Mouse (Mus musculus) liver, embryonic 15.5 days (tissue): ENCODE measurements around the gene Olfr668. TPM values are rescaled to one million over a fixed set of nuclear protein-coding genes. Genes with fewer than 3 reads are reported as not detected.
"Not testable (repeated sequence)": the region's sequence is repeated elsewhere in the genome, so short reads cannot be mapped to it uniquely, and the experiment has no call there.

Source experiments
- ATAC-seq: fragments of 200-750 bp; cut with Nextera tagmentation; 2 replicates; pipeline ENCODE4 v1.8.0; 2017; ENCODE audit warnings: moderate number of reproducible peaks, mild to moderate bottlenecking, moderate library complexity; ENCODE audit not compliant: insufficient read depth
- H3K27ac ChIP-seq: fragments of 300-500 bp; sonication (generic); replicated peaks from 2 replicates; pipeline ENCODE4 v1.5.1; 2015; ENCODE audit warnings: mild to moderate bottlenecking, inconsistent platforms
- H3K27me3 ChIP-seq: fragments of 300-500 bp; sonication (generic); 2 replicates; pipeline ENCODE4 v1.6.1; 2015; ENCODE audit warnings: mild to moderate bottlenecking, inconsistent platforms
- H3K36me3 ChIP-seq: fragments of 300-500 bp; sonication (generic); replicated peaks from 2 replicates; pipeline ENCODE4 v1.6.1; 2015; ENCODE audit warnings: moderate library complexity, mild to moderate bottlenecking, inconsistent platforms
- H3K4me1 ChIP-seq: fragments of 300-500 bp; sonication (generic); replicated peaks from 2 replicates; pipeline ENCODE4 v1.6.1; 2015; ENCODE audit warnings: inconsistent platforms
- H3K4me2 ChIP-seq: fragments of 300-500 bp; sonication (generic); 2 replicates; pipeline ENCODE4 v1.6.1; 2015; ENCODE audit warnings: moderate library complexity, mild to moderate bottlenecking, inconsistent platforms
- H3K4me3 ChIP-seq: fragments of 300-500 bp; sonication (generic); replicated peaks from 2 replicates; pipeline ENCODE4 v1.5.1; 2015; ENCODE audit warnings: mild to moderate bottlenecking, inconsistent platforms
- H3K9ac ChIP-seq: fragments of 300-500 bp; sonication (generic); 2 replicates; pipeline ENCODE4 v1.6.1; 2015; ENCODE audit warnings: moderate library complexity, mild to moderate bottlenecking, inconsistent platforms
- H3K9me3 ChIP-seq: fragments of 300-500 bp; sonication (generic); replicated peaks from 2 replicates; pipeline ENCODE4 v1.6.1; 2016; ENCODE audit warnings: inconsistent platforms
- WGBS: fragments of 180-500 bp; shearing (Covaris S2); methylation state at CpG from one replicate; pipeline ENCODE4 v1.1.7; 2015; ENCODE audit warnings: mixed read lengths; ENCODE audit not compliant: insufficient replicate concordance; 5-methylcytosine and 5-hydroxymethylcytosine counted together
- polyA plus RNA-seq: library from polyadenylated mRNA; unstranded; fragments of >200 nt; fragmentation: Nextera tagmentation; extraction: Ambion mirVana; gene quantifications from 2 replicates; pipeline ENCODE4 v1.2.1, GENCODE M21; 2015

Olfr668 gene
- not detected in 2 replicates for polyA plus RNA-seq

DNA sequence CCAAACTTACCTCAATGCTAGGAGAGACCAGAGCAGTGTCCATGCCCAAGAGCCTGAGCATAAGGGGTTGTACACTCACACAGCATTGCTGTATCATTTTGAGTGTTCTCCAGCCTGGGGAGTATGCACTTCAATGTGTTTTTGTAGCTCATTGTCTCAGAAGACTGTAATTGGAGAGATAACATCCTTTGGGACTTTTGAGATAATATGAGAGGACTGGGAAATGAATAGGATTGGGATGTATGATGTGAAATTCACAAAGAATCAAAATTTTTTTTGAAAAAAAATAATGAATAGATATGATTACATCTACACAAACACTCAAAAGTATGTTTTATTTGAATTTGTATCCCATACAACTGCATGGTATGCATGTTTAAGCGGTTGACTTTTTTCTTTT, at the start of gene Olfr668:
Gene Olfr668, minus strand, starts transcription at position 101 of the 400 bp plus-strand sequence.
- Histone ChIP-seq H3K9ac (no peak within 1 kb of the TSS), H3K36me3 (no peaks in the 10 kb centered on the region), H3K4me1 (no peaks in the 10 kb centered on the region), H3K27me3 (no peaks in the 10 kb centered on the region), H3K9me3 (no peaks in the 10 kb centered on the region), H3K4me2 (no peak within 1 kb of the TSS), H3K27ac (no peak within 1 kb of the TSS), H3K4me3 (no peak within 1 kb of the TSS)
- ATAC-seq = no peak
- WGBS = 44% methylated on average over 1 of the region's 1 CpGs

DNA sequence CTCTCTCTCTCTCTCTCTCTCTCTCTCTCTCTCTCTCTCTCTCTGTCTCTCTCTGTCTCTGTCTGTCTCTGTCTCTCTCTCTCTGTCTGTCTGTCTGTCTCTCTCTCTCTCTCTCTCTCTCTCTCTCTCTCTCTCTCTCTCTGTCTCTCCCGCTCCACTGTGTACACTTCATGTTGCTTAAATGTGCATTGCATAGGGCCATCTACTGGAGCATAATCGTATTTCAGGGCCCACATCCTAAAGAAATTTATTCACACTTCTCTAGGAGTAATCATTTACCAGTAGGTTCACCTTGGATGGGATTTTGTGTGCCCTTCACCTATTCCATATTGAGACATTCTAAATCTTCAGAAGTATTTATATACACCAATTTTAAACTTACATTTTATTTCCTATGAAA, 44.6 kb upstream of the Olfr668 start:
- H3K9me3 ChIP-seq, H3K36me3 ChIP-seq, H3K27me3 ChIP-seq, ATAC-seq, H3K27ac ChIP-seq, H3K4me2 ChIP-seq, H3K4me3 ChIP-seq, H3K4me1 ChIP-seq, H3K9ac ChIP-seq: not testable (repeated sequence)
- 44% methylated on average over 2 of the region's 2 CpGs for WGBS

DNA sequence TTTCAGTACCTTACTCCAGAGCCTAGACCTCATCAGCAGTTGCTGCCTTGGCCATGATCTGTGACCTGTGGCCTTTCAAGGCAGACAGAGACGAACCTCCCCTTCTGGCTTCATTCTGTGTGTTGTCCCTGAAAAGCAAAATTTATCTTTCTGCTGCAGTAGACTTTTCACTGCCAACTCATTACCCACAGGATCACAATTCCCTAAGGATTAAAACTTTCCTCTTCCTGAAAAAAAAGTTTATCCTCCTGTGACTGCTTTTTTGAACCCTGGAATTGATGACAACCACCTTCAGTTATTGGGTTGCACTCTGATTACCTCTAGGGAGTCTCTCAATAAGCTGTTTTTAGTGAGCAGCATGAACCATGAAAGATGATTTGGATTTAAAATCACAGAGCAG, 34.7 kb upstream of the Olfr668 start, which contains the start of gene Olfr670:
Gene Olfr670, minus strand, starts transcription at position 101 of the 400 bp plus-strand sequence.
- Histone ChIP-seq H3K27ac (no peak within 1 kb of the TSS), H3K36me3 (no peaks in the 10 kb centered on the region), H3K4me2 (no peak within 1 kb of the TSS), H3K4me1 (no peaks in the 10 kb centered on the region), H3K4me3 (no peak within 1 kb of the TSS), H3K9ac (no peak within 1 kb of the TSS), H3K9me3 (no peaks in the 10 kb centered on the region), H3K27me3 (no peaks in the 10 kb centered on the region)
- no peak for ATAC-seq
- 19% methylated on average over 1 of the region's 1 CpGs for WGBS

DNA sequence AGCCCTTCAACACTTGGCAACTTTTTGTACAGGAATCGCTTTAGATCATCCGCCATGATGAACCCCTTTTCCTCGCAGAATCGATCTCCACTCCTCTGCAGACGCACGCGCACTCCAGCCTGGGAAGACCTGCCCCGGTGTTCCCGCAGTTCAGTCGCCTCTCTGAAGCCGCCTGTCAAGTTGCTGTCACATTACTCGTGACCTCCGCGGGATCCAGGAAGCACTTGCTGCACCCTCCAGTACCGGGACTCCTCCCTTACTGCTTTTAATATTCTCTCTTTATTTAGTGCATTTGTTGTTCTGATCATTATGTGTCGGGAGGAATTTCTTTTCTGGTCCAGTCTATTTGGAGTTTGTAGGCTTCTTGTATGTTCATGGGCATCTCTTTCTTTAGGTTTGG, 22.4 kb upstream of the Olfr668 start:
- WGBS = 77% methylated on average over 16 of the region's 16 CpGs
- not testable (repeated sequence) for H3K36me3 ChIP-seq, ATAC-seq, H3K4me2 ChIP-seq, H3K4me1 ChIP-seq, H3K27me3 ChIP-seq, H3K9ac ChIP-seq, H3K4me3 ChIP-seq, H3K27ac ChIP-seq, H3K9me3 ChIP-seq

DNA sequence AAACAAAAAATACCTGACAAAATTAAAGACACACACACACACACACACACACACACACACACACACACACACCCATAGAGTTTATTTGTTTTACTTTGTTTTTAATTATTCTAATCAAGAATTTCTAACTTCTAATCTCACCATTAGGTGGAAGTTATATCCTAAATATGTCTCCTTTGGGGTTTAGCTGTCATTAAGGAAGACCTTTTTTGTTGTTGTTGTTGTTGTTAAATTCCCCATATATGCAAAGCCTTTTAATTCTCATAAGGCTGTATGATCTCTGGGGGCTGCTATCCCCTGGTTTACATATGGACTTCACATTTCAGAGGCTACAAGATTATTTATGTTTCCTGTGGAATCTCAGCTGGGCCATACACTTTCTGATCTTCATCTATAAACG, 6.1 kb upstream of the Olfr668 start, which contains the start of gene Olfr669:
Gene Olfr669, plus strand, starts transcription at position 301 of the 400 bp plus-strand sequence.
- Histone ChIP-seq H3K27ac (no peak within 1 kb of the TSS), H3K4me1 (no peaks in the 10 kb centered on the region)
- 67% methylated on average over 1 of the region's 1 CpGs for WGBS

DNA sequence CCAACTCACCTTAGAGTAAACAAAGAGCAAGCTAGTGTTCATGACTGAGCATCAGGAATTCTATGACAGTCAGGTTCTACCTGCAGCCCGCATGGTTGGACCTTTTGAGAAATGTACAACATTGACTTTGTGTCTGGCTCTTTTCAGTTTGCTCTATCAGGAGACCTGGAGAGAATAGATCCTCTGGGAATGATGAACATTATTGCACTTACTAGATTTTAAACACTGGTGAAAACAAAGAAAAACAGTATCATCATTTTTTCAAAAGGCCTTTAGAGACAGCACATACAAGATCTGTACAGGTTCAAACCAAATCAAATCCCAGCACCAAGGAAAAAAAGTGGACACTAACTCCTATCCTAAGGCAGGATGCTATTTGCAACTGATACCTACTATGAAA, 6.5 kb downstream of the Olfr668 start, which contains the start of gene Olfr667:
Gene Olfr667, minus strand, starts transcription at position 101 of the 400 bp plus-strand sequence.
- H3K4me2 ChIP-seq = no peak within 1 kb of the TSS
- no peak within 1 kb of the TSS for H3K9ac ChIP-seq
- no peaks in the 10 kb centered on the region for H3K27me3 ChIP-seq
- no peaks in the 10 kb centered on the region for H3K36me3 ChIP-seq
- no peaks in the 10 kb centered on the region for H3K9me3 ChIP-seq
- H3K4me1 ChIP-seq = no peaks in the 10 kb centered on the region
- 63% methylated on average over 1 of the region's 1 CpGs for WGBS
- no peak within 1 kb of the TSS for H3K27ac ChIP-seq
- H3K4me3 ChIP-seq = no peak within 1 kb of the TSS
- no peak for ATAC-seq

More for the DNA sequence above, 6.1 kb upstream of the Olfr668 start, which contains the start of gene Olfr669:
- no peak for ATAC-seq
- H3K4me2 ChIP-seq = no peak within 1 kb of the TSS
- no peaks in the 10 kb centered on the region for H3K36me3 ChIP-seq
- H3K9ac ChIP-seq = no peak within 1 kb of the TSS
- no peak within 1 kb of the TSS for H3K4me3 ChIP-seq
- no peaks in the 10 kb centered on the region for H3K27me3 ChIP-seq
- no peaks in the 10 kb centered on the region for H3K9me3 ChIP-seq

DNA sequence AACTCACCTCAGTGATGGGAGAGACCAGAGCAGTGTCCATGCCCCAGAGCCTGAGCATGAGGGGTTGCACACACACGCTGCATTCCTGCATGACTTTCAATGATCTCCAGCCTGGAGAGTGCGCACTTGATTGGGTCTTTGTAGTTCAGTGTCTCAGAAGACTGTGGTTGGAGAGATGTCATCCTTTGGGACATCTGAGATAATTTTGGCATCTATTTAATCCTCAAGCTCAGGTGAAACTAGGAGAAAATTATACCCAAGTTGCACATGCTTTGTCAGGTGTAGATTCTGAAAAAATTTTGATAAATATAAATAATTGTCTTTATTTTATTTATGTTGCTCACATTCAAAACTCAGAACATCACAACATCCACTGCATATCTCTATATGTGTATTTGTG, 32.0 kb downstream of the Olfr668 start, which contains the start of gene Olfr666:
Gene Olfr666, minus strand, starts transcription at position 101 of the 400 bp plus-strand sequence.
- H3K27ac ChIP-seq = no peak within 1 kb of the TSS
- no peaks in the 10 kb centered on the region for H3K9me3 ChIP-seq
- WGBS = 64% methylated on average over 2 of the region's 2 CpGs
- H3K9ac ChIP-seq = no peak within 1 kb of the TSS
- H3K27me3 ChIP-seq = no peaks in the 10 kb centered on the region
- no peak within 1 kb of the TSS for H3K4me3 ChIP-seq
- no peak for ATAC-seq
- H3K4me2 ChIP-seq = no peak within 1 kb of the TSS
- H3K36me3 ChIP-seq = no peaks in the 10 kb centered on the region
- H3K4me1 ChIP-seq = no peaks in the 10 kb centered on the region

DNA sequence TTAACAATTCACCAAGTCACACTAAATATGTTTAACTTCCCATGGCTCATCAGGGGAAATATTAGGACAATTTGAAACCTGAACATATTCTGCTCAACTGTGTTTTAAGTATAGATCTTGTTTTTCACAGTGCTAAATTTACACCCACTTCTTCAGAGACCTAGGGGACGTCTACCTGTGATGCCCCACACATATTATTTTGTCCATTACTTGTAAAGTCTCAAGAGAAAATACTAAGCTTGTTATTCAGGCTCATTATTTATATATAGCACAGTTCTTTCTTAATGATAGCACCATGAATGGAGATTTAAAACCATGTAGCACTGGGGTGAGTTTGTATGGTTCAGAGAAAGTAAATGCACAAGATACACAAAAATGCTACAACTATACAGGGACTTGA, 50.1 kb downstream of the Olfr668 start, which contains the start of gene Olfr665:
Gene Olfr665, plus strand, starts transcription at position 301 of the 400 bp plus-strand sequence.
- H3K9me3 ChIP-seq = no peaks in the 10 kb centered on the region
- no peaks in the 10 kb centered on the region for H3K4me1 ChIP-seq
- WGBS = 20% methylated on average over 1 of the region's 1 CpGs
- H3K36me3 ChIP-seq = no peaks in the 10 kb centered on the region
- H3K4me3 ChIP-seq = no peak within 1 kb of the TSS
- H3K27me3 ChIP-seq = no peaks in the 10 kb centered on the region
- no peak within 1 kb of the TSS for H3K4me2 ChIP-seq
- H3K9ac ChIP-seq = no peak within 1 kb of the TSS
- H3K27ac ChIP-seq = no peak within 1 kb of the TSS
- no peak for ATAC-seq

Other genes starting within 250 kb of the Olfr668 start
- gene Olfr661, start 241.6 kb downstream of the Olfr668 start, polyA plus RNA-seq = not detected in 2 replicates
- not detected in 2 replicates for gene Usp17le, start 150.6 kb downstream of the Olfr668 start, polyA plus RNA-seq
- gene Usp17lb, start 85.5 kb downstream of the Olfr668 start, polyA plus RNA-seq = not detected in 2 replicates
- gene Usp17la, start 71.0 kb downstream of the Olfr668 start, polyA plus RNA-seq = not detected in 2 replicates
- not detected in 2 replicates for gene Olfr665, start 50.0 kb downstream of the Olfr668 start, polyA plus RNA-seq
- gene Olfr666, start 32.1 kb downstream of the Olfr668 start, polyA plus RNA-seq = not detected in 2 replicates
- not detected in 2 replicates for gene Olfr667, start 6.6 kb downstream of the Olfr668 start, polyA plus RNA-seq
- not detected in 2 replicates for gene Olfr669, start 6.2 kb upstream of the Olfr668 start, polyA plus RNA-seq
- not detected in 2 replicates for gene Olfr670, start 34.6 kb upstream of the Olfr668 start, polyA plus RNA-seq
- gene Olfr671, start 51.1 kb upstream of the Olfr668 start, polyA plus RNA-seq = not detected in 2 replicates
- gene Olfr672, start 74.0 kb upstream of the Olfr668 start, polyA plus RNA-seq = not detected in 2 replicates
- gene Olfr675, start 100.4 kb upstream of the Olfr668 start, polyA plus RNA-seq = not detected in 2 replicates
- gene Olfr676, start 104.6 kb upstream of the Olfr668 start, polyA plus RNA-seq = not detected in 2 replicates
- not detected in 2 replicates for gene Olfr677, start 123.3 kb upstream of the Olfr668 start, polyA plus RNA-seq
- not detected in 2 replicates for gene Olfr678, start 136.4 kb upstream of the Olfr668 start, polyA plus RNA-seq
- gene Olfr679, start 153.1 kb upstream of the Olfr668 start, polyA plus RNA-seq = not detected in 2 replicates
- not detected in 2 replicates for gene Olfr680-ps1, start 164.8 kb upstream of the Olfr668 start, polyA plus RNA-seq
- not detected in 2 replicates for gene Olfr681, start 188.8 kb upstream of the Olfr668 start, polyA plus RNA-seq
- gene Olfr683, start 219.0 kb upstream of the Olfr668 start, polyA plus RNA-seq = not detected in 2 replicates
- not detected in 2 replicates for gene Olfr684, start 235.6 kb upstream of the Olfr668 start, polyA plus RNA-seq